Mouse (Mus musculus): ENCODE results near the gene Kcnf1.

DNA sequence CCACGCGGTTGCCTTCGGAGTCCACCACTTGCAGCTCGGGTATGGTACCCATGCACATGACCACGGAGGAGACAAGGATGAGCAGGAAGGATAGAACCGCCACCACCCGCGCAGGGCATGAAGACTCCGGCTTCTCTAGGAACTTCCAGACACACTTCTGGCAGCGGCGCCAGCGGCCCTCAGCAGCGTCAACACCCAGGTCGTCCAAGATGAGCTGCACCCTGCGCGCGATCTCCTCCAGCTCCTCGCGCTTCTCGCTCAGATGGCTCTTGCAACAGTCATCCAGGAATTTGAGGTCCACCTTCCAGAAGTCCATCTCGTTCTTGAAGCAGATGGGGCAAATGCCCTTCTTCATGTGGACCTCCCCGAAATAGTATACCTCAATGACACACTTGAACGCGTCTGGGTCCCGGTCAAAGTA is 1.1 kb downstream of the Kcnf1 start:
- TF ChIP-seq CTCF (IDR thresholded peaks at IDR 0.05), result no peak
- TF ChIP-seq EP300 (IDR thresholded peaks at IDR 0.05; ENCODE audit: insufficient read depth, low read depth, low read length), result no peak
- no peak for TF ChIP-seq POLR2A (IDR thresholded peaks at IDR 0.05; ENCODE audit: insufficient read depth, low read depth, low read length)
